Mouse (Mus musculus): ENCODE measurements around the gene Comt.

- no peak for TF ChIP-seq CTCF (IDR thresholded peaks at IDR 0.05; ENCODE audit: control insufficient read depth, insufficient read depth, insufficient read length)
- no peak for TF ChIP-seq CEBPB (IDR thresholded peaks at IDR 0.05; ENCODE audit: low read depth)
- no peak for TF ChIP-seq MAX (IDR thresholded peaks at IDR 0.05)
- TF ChIP-seq USF1 (IDR thresholded peaks at IDR 0.05; ENCODE audit: low read depth), result no peak
Observed at GRCm38 (mm10) chr16:18400028-18400427, 26.6 kb downstream of the Comt start.

All from C2C12 (cell line).